Mouse (Mus musculus): Measurements from ENCODE around the gene Smc3.

- TF ChIP-seq CTCF (IDR thresholded peaks at IDR 0.05; ENCODE audit: borderline replicate concordance, extremely low read depth, insufficient read depth, insufficient read length) (no peak), POLR2A (IDR thresholded peaks at IDR 0.05; ENCODE audit: borderline replicate concordance, extremely low read depth, insufficient read depth, insufficient read length, poor library complexity, severe bottlenecking) (no peak)
These were observed 53.6 kb downstream of the Smc3 start for GRCm38 (mm10) chr19:53653624-53654467.
